Mouse (Mus musculus): ENCODE data around the gene Lemd2. TPM values are rescaled to one million over a fixed set of nuclear protein-coding genes. Genes with fewer than 3 reads are reported as not detected.

The Lemd2 gene
- polyA plus RNA-seq, 1 experiment = 31.6 TPM

- TF ChIP-seq CTCF (IDR thresholded peaks at IDR 0.05; ENCODE audit: low read depth, low read length) (no peak), EP300 (IDR thresholded peaks at IDR 0.05; ENCODE audit: insufficient read depth, low read depth, low read length) (no peak), POLR2A (IDR thresholded peaks at IDR 0.05; ENCODE audit: insufficient read depth, low read length) (no peak)
- Histone ChIP-seq H3K4me1 (ENCODE audit: control insufficient read depth, insufficient read depth, low read length) (no peaks in the 10 kb centered on the region), H3K27ac (ENCODE audit: insufficient read depth, low read length) (no peak overlapping the region), H3K27me3 (ENCODE audit: control insufficient read depth, insufficient read depth, low read length, poor library complexity, severe bottlenecking) (no peaks in the 10 kb centered on the region), H3K9ac (ENCODE audit: low read depth, poor library complexity, severe bottlenecking) (peak overlapping the region; percentile 96), H3K4me3 (ENCODE audit: low read depth, low read length) (peak overlapping the region; percentile 70), H3K36me3 (ENCODE audit: control insufficient read depth, insufficient read depth, low read length, poor library complexity, severe bottlenecking) (peaks cover 3% of the 10 kb centered on the region; the same call in 1 of the 2 replicates), H3K9me3 (replicated peaks; ENCODE audit: control insufficient read depth, insufficient read depth, low read length, poor library complexity, severe bottlenecking) (no peaks in the 10 kb centered on the region)
These were observed 753 bp downstream of the Lemd2 start for GRCm38 (mm10) chr17:27203358-27204074.

- no peaks in the 10 kb centered on the region for H3K9me3 ChIP-seq (replicated peaks; ENCODE audit: control insufficient read depth, insufficient read depth, low read length, poor library complexity, severe bottlenecking)
- TF ChIP-seq POLR2A (IDR thresholded peaks at IDR 0.05; ENCODE audit: insufficient read depth, low read length) = no peak
- no peak for TF ChIP-seq CTCF (IDR thresholded peaks at IDR 0.05; ENCODE audit: low read depth, low read length)
- TF ChIP-seq EP300 (IDR thresholded peaks at IDR 0.05; ENCODE audit: insufficient read depth, low read depth, low read length) = no peak
- H3K4me3 ChIP-seq (ENCODE audit: low read depth, low read length) = peak overlapping the region; percentile 70
- no peaks in the 10 kb centered on the region for H3K27me3 ChIP-seq (ENCODE audit: control insufficient read depth, insufficient read depth, low read length, poor library complexity, severe bottlenecking)
- H3K9ac ChIP-seq (ENCODE audit: low read depth, poor library complexity, severe bottlenecking) = peak overlapping the region; percentile 96
- no peak overlapping the region for H3K27ac ChIP-seq (ENCODE audit: insufficient read depth, low read length)
- H3K4me1 ChIP-seq (ENCODE audit: control insufficient read depth, insufficient read depth, low read length) = no peaks in the 10 kb centered on the region
- H3K36me3 ChIP-seq (ENCODE audit: control insufficient read depth, insufficient read depth, low read length, poor library complexity, severe bottlenecking) = peaks cover 3% of the 10 kb centered on the region; the same call in 1 of the 2 replicates
These were observed 1.3 kb downstream of the Lemd2 start for GRCm38 (mm10) chr17:27202919-27203357.

GRCm38 (mm10) chr17:27201981-27202380 lies 2.3 kb downstream of the Lemd2 start:
- H3K4me1 ChIP-seq (ENCODE audit: control insufficient read depth, insufficient read depth, low read length) = no peaks in the 10 kb centered on the region
- H3K9ac ChIP-seq (ENCODE audit: low read depth, poor library complexity, severe bottlenecking) = no peak overlapping the region
- H3K36me3 ChIP-seq (ENCODE audit: control insufficient read depth, insufficient read depth, low read length, poor library complexity, severe bottlenecking) = peaks cover 3% of the 10 kb centered on the region; the same call in 1 of the 2 replicates
- TF ChIP-seq EP300 (IDR thresholded peaks at IDR 0.05; ENCODE audit: insufficient read depth, low read depth, low read length) = no peak
- TF ChIP-seq CTCF (IDR thresholded peaks at IDR 0.05; ENCODE audit: low read depth, low read length) = peak; percentile 15
- TF ChIP-seq POLR2A (IDR thresholded peaks at IDR 0.05; ENCODE audit: insufficient read depth, low read length) = no peak
- no peaks in the 10 kb centered on the region for H3K9me3 ChIP-seq (replicated peaks; ENCODE audit: control insufficient read depth, insufficient read depth, low read length, poor library complexity, severe bottlenecking)
- H3K27ac ChIP-seq (ENCODE audit: insufficient read depth, low read length) = no peak overlapping the region
- H3K27me3 ChIP-seq (ENCODE audit: control insufficient read depth, insufficient read depth, low read length, poor library complexity, severe bottlenecking) = no peaks in the 10 kb centered on the region
- H3K4me3 ChIP-seq (ENCODE audit: low read depth, low read length) = no peak overlapping the region

- no peak overlapping the region for H3K9ac ChIP-seq (ENCODE audit: low read depth, poor library complexity, severe bottlenecking)
- peaks cover 3% of the 10 kb centered on the region; the same call in 1 of the 2 replicates for H3K36me3 ChIP-seq (ENCODE audit: control insufficient read depth, insufficient read depth, low read length, poor library complexity, severe bottlenecking)
- H3K27me3 ChIP-seq (ENCODE audit: control insufficient read depth, insufficient read depth, low read length, poor library complexity, severe bottlenecking) = no peaks in the 10 kb centered on the region
- TF ChIP-seq CTCF (IDR thresholded peaks at IDR 0.05; ENCODE audit: low read depth, low read length) = no peak
- TF ChIP-seq POLR2A (IDR thresholded peaks at IDR 0.05; ENCODE audit: insufficient read depth, low read length) = no peak
- no peak for TF ChIP-seq EP300 (IDR thresholded peaks at IDR 0.05; ENCODE audit: insufficient read depth, low read depth, low read length)
- no peak overlapping the region for H3K4me3 ChIP-seq (ENCODE audit: low read depth, low read length)
- no peaks in the 10 kb centered on the region for H3K4me1 ChIP-seq (ENCODE audit: control insufficient read depth, insufficient read depth, low read length)
- no peaks in the 10 kb centered on the region for H3K9me3 ChIP-seq (replicated peaks; ENCODE audit: control insufficient read depth, insufficient read depth, low read length, poor library complexity, severe bottlenecking)
- H3K27ac ChIP-seq (ENCODE audit: insufficient read depth, low read length) = no peak overlapping the region
These were observed 3.5 kb downstream of the Lemd2 start for GRCm38 (mm10) chr17:27200801-27201200.

GRCm38 (mm10) chr17:27199864-27200263 lies 4.4 kb downstream of the Lemd2 start:
- H3K4me3 ChIP-seq (ENCODE audit: low read depth, low read length) = no peak overlapping the region
- H3K27ac ChIP-seq (ENCODE audit: insufficient read depth, low read length) = no peak overlapping the region
- no peaks in the 10 kb centered on the region for H3K9me3 ChIP-seq (replicated peaks; ENCODE audit: control insufficient read depth, insufficient read depth, low read length, poor library complexity, severe bottlenecking)
- no peaks in the 10 kb centered on the region for H3K4me1 ChIP-seq (ENCODE audit: control insufficient read depth, insufficient read depth, low read length)
- H3K36me3 ChIP-seq (ENCODE audit: control insufficient read depth, insufficient read depth, low read length, poor library complexity, severe bottlenecking) = peaks cover 3% of the 10 kb centered on the region; the same call in 1 of the 2 replicates
- H3K27me3 ChIP-seq (ENCODE audit: control insufficient read depth, insufficient read depth, low read length, poor library complexity, severe bottlenecking) = no peaks in the 10 kb centered on the region
- no peak overlapping the region for H3K9ac ChIP-seq (ENCODE audit: low read depth, poor library complexity, severe bottlenecking)
- TF ChIP-seq POLR2A (IDR thresholded peaks at IDR 0.05; ENCODE audit: insufficient read depth, low read length) (no peak), EP300 (IDR thresholded peaks at IDR 0.05; ENCODE audit: insufficient read depth, low read depth, low read length) (no peak), CTCF (IDR thresholded peaks at IDR 0.05; ENCODE audit: low read depth, low read length) (no peak)

- Histone ChIP-seq H3K9me3 (replicated peaks; ENCODE audit: control insufficient read depth, insufficient read depth, low read length, poor library complexity, severe bottlenecking) (no peaks in the 10 kb centered on the region), H3K4me1 (ENCODE audit: control insufficient read depth, insufficient read depth, low read length) (no peaks in the 10 kb centered on the region), H3K36me3 (ENCODE audit: control insufficient read depth, insufficient read depth, low read length, poor library complexity, severe bottlenecking) (peaks cover 3% of the 10 kb centered on the region; the same call in 1 of the 2 replicates), H3K27ac (ENCODE audit: insufficient read depth, low read length) (no peak overlapping the region), H3K27me3 (ENCODE audit: control insufficient read depth, insufficient read depth, low read length, poor library complexity, severe bottlenecking) (no peaks in the 10 kb centered on the region), H3K4me3 (ENCODE audit: low read depth, low read length) (no peak overlapping the region), H3K9ac (ENCODE audit: low read depth, poor library complexity, severe bottlenecking) (no peak overlapping the region)
- no peak for TF ChIP-seq EP300 (IDR thresholded peaks at IDR 0.05; ENCODE audit: insufficient read depth, low read depth, low read length)
- TF ChIP-seq CTCF (IDR thresholded peaks at IDR 0.05; ENCODE audit: low read depth, low read length) = no peak
- no peak for TF ChIP-seq POLR2A (IDR thresholded peaks at IDR 0.05; ENCODE audit: insufficient read depth, low read length)
These were observed 5.1 kb downstream of the Lemd2 start for GRCm38 (mm10) chr17:27199205-27199604.

Data from ES-Bruce4 (cell line).